Mouse (Mus musculus) hindbrain, embryonic 10.5 days (tissue): ENCODE data around the gene Pole3. TPM values are rescaled to one million over a fixed set of nuclear protein-coding genes. Genes with fewer than 3 reads are reported as not detected.

Experiments
- DNase-seq: peaks from one replicate; pipeline ENCODE4 v3.0.0-alpha.2; 2017; ENCODE audit warnings: low spot score
- H3K27ac ChIP-seq: fragments of 300-500 bp; sonication (generic); 2 replicates; pipeline ENCODE4 v1.5.1; 2016; ENCODE audit warnings: mild to moderate bottlenecking, moderate library complexity
- H3K27me3 ChIP-seq: fragments of 300-500 bp; sonication (generic); 2 replicates; pipeline ENCODE4 v1.6.1; 2016; ENCODE audit warnings: mild to moderate bottlenecking; ENCODE audit not compliant: poor library complexity, insufficient read depth, severe bottlenecking
- H3K36me3 ChIP-seq: fragments of 300-500 bp; sonication (generic); 2 replicates; pipeline ENCODE4 v1.6.1; 2016; ENCODE audit warnings: mild to moderate bottlenecking, moderate library complexity
- H3K4me1 ChIP-seq: fragments of 300-500 bp; sonication (generic); replicated peaks from 2 replicates; pipeline ENCODE4 v1.6.1; 2016; ENCODE audit warnings: mild to moderate bottlenecking
- H3K4me3 ChIP-seq: fragments of 300-500 bp; sonication (generic); 2 replicates; pipeline ENCODE4 v1.5.1; 2016; ENCODE audit warnings: mild to moderate bottlenecking, moderate library complexity
- H3K9me3 ChIP-seq: fragments of 300-500 bp; sonication (generic); 2 replicates; pipeline ENCODE4 v1.6.1; 2016; ENCODE audit warnings: mild to moderate bottlenecking, moderate library complexity
- WGBS: fragments of 180-500 bp; shearing (Covaris S2); methylation state at CpG from one replicate; pipeline ENCODE4 v1.1.7; 2016; 5-methylcytosine and 5-hydroxymethylcytosine counted together
- polyA plus RNA-seq: library from polyadenylated mRNA; unstranded; fragments of >200 nt; fragmentation: Nextera tagmentation; extraction: Ambion mirVana; gene quantifications from 2 replicates; pipeline ENCODE4 v1.2.1, GENCODE M21; 2016

Gene Pole3
- polyA plus RNA-seq, 1 experiment from 2014 or later: 124 TPM

DNA sequence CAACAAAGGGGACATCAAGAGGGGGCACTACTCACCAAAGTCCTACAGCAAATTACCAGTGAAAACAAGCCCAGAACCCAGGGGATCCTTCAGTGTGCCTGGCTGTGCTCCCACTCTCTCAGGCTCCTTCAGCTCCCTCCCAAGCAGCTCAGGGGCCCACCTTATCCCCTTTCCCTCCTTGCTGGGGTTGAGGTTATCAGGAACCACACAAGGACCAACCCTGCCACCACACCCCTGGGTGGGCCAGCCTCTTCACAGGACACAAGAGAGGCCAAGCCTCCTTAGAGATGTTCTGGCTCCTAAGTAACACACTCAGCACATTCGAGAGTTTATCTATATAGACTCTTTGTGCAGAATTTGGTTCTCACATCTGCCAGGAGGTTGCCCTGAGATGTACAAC is 8.3 kb downstream of the Pole3 start:
- Histone ChIP-seq H3K4me3 (no peak overlapping the region; the same call in 1 of the 2 replicates), H3K27ac (peak overlapping the region; percentile 77)
- WGBS: 88% methylated on average over 1 of the region's 1 CpGs

GRCm38 (mm10) chr4:62516079-62516478 is 8.8 kb downstream of the Pole3 start:
- H3K4me3 ChIP-seq: peak overlapping the region; percentile 32

More for the DNA sequence above, 8.3 kb downstream of the Pole3 start:
- H3K36me3 ChIP-seq: peaks cover 26% of the 10 kb centered on the region
- H3K27me3 ChIP-seq: no peaks in the 10 kb centered on the region
- H3K4me1 ChIP-seq: peaks cover 44% of the 10 kb centered on the region
- no peaks in the 10 kb centered on the region for H3K9me3 ChIP-seq
- DNase-seq: no peak

DNA sequence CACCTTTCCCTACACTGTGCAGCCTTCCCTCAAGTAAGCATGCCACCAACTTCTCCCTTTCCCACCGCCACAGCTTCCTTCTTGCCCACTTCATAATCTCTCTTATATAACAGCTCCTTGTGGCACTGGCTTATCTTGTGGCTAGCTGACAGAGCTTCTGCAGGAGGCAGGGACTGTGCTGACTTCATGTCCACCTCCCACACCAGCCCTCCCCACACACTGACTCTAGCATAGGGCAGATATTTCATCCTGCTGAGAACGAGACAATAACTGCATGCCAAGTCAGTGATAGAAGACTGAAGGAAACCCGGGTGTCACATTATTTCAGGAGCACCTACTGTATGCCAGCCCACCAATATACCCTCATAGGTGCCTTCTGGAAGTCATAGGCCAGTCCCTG is 9.4 kb downstream of the Pole3 start:
- peaks cover 42% of the 10 kb centered on the region for H3K4me1 ChIP-seq
- peaks cover 37% of the 10 kb centered on the region for H3K36me3 ChIP-seq
- no peak for DNase-seq
- 84% methylated on average over 3 of the region's 3 CpGs for WGBS
- peak overlapping the region; percentile 32 for H3K4me3 ChIP-seq
- no peaks in the 10 kb centered on the region for H3K27me3 ChIP-seq
- H3K9me3 ChIP-seq: no peaks in the 10 kb centered on the region
- peak overlapping the region; percentile 77 for H3K27ac ChIP-seq

More at GRCm38 (mm10) chr4:62516079-62516478, 8.8 kb downstream of the Pole3 start:
- DNase-seq: no peak
- peak overlapping the region; percentile 77 for H3K27ac ChIP-seq
- 32% methylated on average over 2 of the region's 2 CpGs for WGBS
- H3K9me3 ChIP-seq: no peaks in the 10 kb centered on the region
- peaks cover 31% of the 10 kb centered on the region for H3K36me3 ChIP-seq
- H3K4me1 ChIP-seq: peaks cover 44% of the 10 kb centered on the region
- no peaks in the 10 kb centered on the region for H3K27me3 ChIP-seq

DNA sequence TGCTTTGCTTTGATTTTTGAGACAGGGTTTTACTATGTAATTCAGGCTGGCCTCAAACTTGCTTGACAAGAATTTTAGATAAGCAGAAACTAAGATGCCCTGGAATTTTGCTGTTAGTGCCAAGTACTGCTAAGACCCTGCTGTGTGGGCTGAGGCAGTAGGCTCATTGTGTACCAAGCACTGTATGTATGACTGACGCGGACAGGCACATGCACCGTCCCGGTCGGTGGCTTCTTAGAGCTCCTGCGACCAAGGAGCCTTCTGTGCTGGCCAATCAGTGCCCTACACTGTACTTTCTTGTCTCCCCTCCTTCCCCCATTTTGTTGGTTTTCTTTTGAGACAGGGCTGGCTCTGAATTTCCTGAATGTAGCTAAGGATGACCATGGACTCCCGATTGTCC is 9.9 kb downstream of the Pole3 start:
- peak overlapping the region; percentile 32; the same call in 1 of the 2 replicates for H3K4me3 ChIP-seq
- H3K36me3 ChIP-seq: peaks cover 42% of the 10 kb centered on the region
- H3K4me1 ChIP-seq: peaks cover 40% of the 10 kb centered on the region
- no peaks in the 10 kb centered on the region for H3K9me3 ChIP-seq
- no peaks in the 10 kb centered on the region for H3K27me3 ChIP-seq
- DNase-seq: no peak
- WGBS: 91% methylated on average over 7 of the region's 7 CpGs
- no peak overlapping the region for H3K27ac ChIP-seq

DNA sequence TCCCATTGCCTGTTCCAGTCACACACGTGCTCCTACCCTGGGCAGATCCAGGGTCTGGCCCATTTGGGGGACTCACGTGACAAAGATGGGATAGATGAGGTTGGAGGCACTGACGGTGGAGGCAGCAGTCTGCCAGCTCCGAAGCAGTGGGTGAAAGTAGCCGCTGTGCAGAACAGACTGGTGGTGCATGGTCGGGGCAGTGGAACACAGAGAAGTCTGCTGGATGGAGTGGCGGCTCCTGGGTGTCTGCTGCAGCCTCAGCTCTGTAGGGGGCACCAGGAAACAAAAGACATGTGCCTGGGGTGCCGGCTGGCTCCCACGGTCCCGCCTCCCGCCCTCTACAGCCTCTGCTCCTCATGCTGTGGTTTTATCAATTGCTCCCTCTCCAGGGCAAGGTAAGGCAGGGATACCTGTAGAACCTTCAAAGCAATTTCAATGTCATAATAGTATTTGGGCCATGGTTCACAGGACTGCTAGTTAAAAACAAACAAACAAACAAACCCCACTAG is 10.8 kb downstream of the Pole3 start:
- WGBS: 52% methylated on average over 11 of the region's 11 CpGs
- no peaks in the 10 kb centered on the region for H3K27me3 ChIP-seq
- DNase-seq: no peak
- no peaks in the 10 kb centered on the region for H3K9me3 ChIP-seq
- peak overlapping the region; percentile 59 for H3K27ac ChIP-seq
- H3K36me3 ChIP-seq: peaks cover 52% of the 10 kb centered on the region
- H3K4me1 ChIP-seq: peaks cover 34% of the 10 kb centered on the region
- no peak overlapping the region for H3K4me3 ChIP-seq

- WGBS: 96% methylated on average over 11 of the region's 11 CpGs
- peaks cover 68% of the 10 kb centered on the region for H3K36me3 ChIP-seq
- DNase-seq: no peak
- no peak overlapping the region for H3K27ac ChIP-seq
- no peaks in the 10 kb centered on the region for H3K27me3 ChIP-seq
- H3K4me1 ChIP-seq: peaks cover 4% of the 10 kb centered on the region; the same call in 1 of the 2 replicates
- H3K4me3 ChIP-seq: no peak overlapping the region
- H3K9me3 ChIP-seq: no peaks in the 10 kb centered on the region
These were observed 14.9 kb downstream of the Pole3 start for GRCm38 (mm10) chr4:62509946-62510345.

- Histone ChIP-seq H3K27me3 (no peaks in the 10 kb centered on the region), H3K36me3 (peaks cover 65% of the 10 kb centered on the region), H3K9me3 (no peaks in the 10 kb centered on the region), H3K4me3 (no peak overlapping the region), H3K4me1 (0 out of 2 replicates have a peak, but pooled peaks cover under 1% of the 10 kb centered on the region), H3K27ac (no peak overlapping the region)
- no peak for DNase-seq
- 95% methylated on average over 5 of the region's 5 CpGs for WGBS
These were observed 16.0 kb downstream of the Pole3 start for GRCm38 (mm10) chr4:62508839-62509238.

DNA sequence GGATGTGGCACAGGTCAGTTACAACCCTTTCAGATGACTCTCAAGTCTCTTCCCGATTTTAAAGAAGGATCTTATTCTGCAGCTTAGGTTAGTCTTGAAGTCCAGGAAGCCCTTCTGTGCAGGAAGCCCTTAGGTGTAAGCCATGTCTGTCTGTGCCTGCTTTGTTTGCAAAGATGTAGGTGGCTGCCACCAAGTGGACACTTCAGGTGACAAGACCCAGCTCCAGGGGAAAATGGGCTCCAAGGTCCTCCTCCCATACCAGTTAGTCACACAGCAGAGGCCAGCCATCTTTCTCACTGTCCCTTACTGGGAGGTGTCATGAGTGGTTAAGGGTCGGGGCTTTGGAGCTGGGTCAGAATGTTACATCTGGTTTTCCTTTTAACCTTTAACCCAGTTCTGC is 18.1 kb downstream of the Pole3 start:
- Histone ChIP-seq H3K36me3 (peaks cover 44% of the 10 kb centered on the region), H3K27me3 (no peaks in the 10 kb centered on the region), H3K4me1 (peaks cover 4% of the 10 kb centered on the region; the same call in 1 of the 2 replicates), H3K9me3 (no peaks in the 10 kb centered on the region), H3K4me3 (no peak overlapping the region), H3K27ac (no peak overlapping the region)
- WGBS: 72% methylated on average over 2 of the region's 2 CpGs
- DNase-seq: no peak

GRCm38 (mm10) chr4:62505991-62506390 is 18.9 kb downstream of the Pole3 start:
- H3K4me3 ChIP-seq: no peak overlapping the region
- H3K36me3 ChIP-seq: peaks cover 36% of the 10 kb centered on the region
- H3K27me3 ChIP-seq: no peaks in the 10 kb centered on the region
- no peaks in the 10 kb centered on the region for H3K9me3 ChIP-seq
- no peak overlapping the region for H3K27ac ChIP-seq
- WGBS: 89% methylated on average over 3 of the region's 3 CpGs
- H3K4me1 ChIP-seq: peaks cover 8% of the 10 kb centered on the region
- no peak for DNase-seq

DNA sequence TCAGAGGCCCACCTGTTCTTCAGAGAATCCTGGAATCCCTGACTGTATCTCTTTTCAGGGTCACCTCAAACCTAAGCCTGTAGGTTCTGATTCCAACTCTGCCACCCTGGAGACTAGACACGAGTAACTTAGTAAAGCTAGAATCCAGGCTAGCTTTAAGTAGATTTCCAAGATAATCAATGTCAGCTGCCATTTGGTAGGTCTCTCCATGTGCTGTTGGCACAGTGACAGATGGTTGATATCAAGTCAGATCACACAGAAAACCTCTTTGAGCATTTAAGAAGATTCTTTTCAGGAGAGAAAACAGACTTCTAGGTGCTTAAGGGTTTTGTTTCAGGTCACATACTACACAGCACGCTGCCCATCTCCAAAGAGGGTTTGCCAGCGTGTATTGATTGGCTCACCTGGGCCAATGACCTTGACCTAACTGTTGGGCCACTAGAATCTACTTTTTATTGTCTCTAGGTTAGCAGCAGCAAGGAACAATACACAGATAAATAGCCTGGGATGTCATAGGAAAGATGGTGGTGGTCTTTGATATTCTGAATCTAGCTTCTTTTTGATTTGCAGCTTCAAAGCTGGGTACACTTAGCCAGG is 21.4 kb downstream of the Pole3 start, which contains the start of gene Hdhd3:
Gene Hdhd3 (minus strand): TSS at position 94 of the 597 bp plus-strand sequence.
- peaks cover 8% of the 10 kb centered on the region for H3K4me1 ChIP-seq
- WGBS: 85% methylated on average over 3 of the region's 3 CpGs
- H3K36me3 ChIP-seq: peaks cover 25% of the 10 kb centered on the region
- peak within 1 kb of the TSS; percentile 87 for H3K27ac ChIP-seq
- no peaks in the 10 kb centered on the region for H3K9me3 ChIP-seq
- no peaks in the 10 kb centered on the region for H3K27me3 ChIP-seq
- H3K4me3 ChIP-seq: peak within 1 kb of the TSS; percentile 78
- DNase-seq: no peak

DNA sequence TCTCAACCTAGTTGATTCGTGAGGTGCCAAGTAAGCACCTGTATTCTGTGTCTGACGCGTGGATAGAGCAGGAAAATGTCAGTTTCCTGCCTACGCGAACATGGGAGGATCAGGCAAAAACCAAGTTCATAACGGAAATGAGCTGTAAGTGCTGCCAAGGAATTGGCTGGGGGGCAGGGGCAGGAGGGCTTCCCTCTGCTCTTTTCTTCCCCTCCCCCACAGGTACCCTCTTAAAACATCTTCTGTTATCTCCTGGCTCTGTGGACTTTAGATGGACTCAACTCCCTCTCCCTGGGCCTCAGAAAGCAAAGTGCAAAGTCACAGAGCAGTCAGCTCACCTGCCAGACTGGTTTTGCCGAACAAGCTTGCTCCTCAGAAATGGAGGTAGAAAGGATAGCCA is 21.9 kb downstream of the Pole3 start:
- no peaks in the 10 kb centered on the region for H3K9me3 ChIP-seq
- 77% methylated on average over 7 of the region's 7 CpGs for WGBS
- DNase-seq: no peak
- H3K4me1 ChIP-seq: peaks cover 8% of the 10 kb centered on the region
- no peaks in the 10 kb centered on the region for H3K27me3 ChIP-seq
- H3K36me3 ChIP-seq: peaks cover 22% of the 10 kb centered on the region
- H3K27ac ChIP-seq: no peak overlapping the region
- 0 out of 2 replicates have a peak overlapping the region, but pooled peaks have one; percentile 78 for H3K4me3 ChIP-seq

- Histone ChIP-seq H3K9me3 (no peaks in the 10 kb centered on the region), H3K4me1 (peaks cover 8% of the 10 kb centered on the region), H3K27ac (peak overlapping the region; percentile 87), H3K4me3 (peak overlapping the region; percentile 78), H3K36me3 (peaks cover 16% of the 10 kb centered on the region), H3K27me3 (no peaks in the 10 kb centered on the region)
- 3% methylated on average over 38 of the region's 38 CpGs for WGBS
- peak; percentile 92 for DNase-seq
These were observed 22.7 kb downstream of the Pole3 start for GRCm38 (mm10) chr4:62501964-62502732.

DNA sequence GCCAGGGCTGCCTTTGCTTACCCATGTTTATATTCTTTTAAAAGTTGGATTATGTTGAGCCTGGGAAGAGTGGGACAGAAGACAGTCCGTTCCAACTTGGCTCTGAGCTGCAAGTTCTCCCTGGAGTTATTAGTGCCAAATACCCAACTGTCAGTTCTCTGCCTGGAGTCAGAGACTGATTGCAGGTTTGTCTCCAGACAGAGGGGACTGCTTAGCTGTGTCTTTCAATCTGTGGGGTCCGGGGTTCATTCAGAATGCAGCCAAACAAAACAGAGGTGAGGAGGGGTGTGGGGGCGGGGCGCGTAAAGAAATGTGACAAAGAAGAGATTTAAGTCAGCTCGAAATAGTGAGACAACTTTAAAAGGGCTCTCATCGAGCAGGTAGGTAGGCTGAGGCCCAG is 23.3 kb downstream of the Pole3 start:
- DNase-seq: no peak
- WGBS: 7% methylated on average over 7 of the region's 7 CpGs
- peak overlapping the region; percentile 87 for H3K27ac ChIP-seq

More for the DNA sequence above, 23.3 kb downstream of the Pole3 start:
- H3K27me3 ChIP-seq: no peaks in the 10 kb centered on the region
- H3K9me3 ChIP-seq: no peaks in the 10 kb centered on the region
- H3K36me3 ChIP-seq: peaks cover 16% of the 10 kb centered on the region
- peak overlapping the region; percentile 78 for H3K4me3 ChIP-seq
- H3K4me1 ChIP-seq: peaks cover 8% of the 10 kb centered on the region
